Mouse (Mus musculus): ENCODE measurements at regions not wholly inside any gene's neighbourhood (a gene's known extent, or its start where the extent isn't known, plus 50 kb on each side); places are given as distances from the start of the nearest gene placed in this dataset.
"Not testable (repeated sequence)": the region's sequence is repeated elsewhere in the genome, so short reads cannot be mapped to it uniquely, and the experiment has no call there.

GRCm38 (mm10) chr5:97330074-97330473 lies 62.1 kb downstream of the Naa11 start:
- in situ Hi-C loops (cut with MboI, MseI): no loop called here

GRCm38 (mm10) chr5:97325831-97326230 lies 66.3 kb downstream of the Naa11 start:
- in situ Hi-C loops (cut with MboI, MseI): no loop called here

- in situ Hi-C loops (cut with MboI, MseI): no loop called here
Observed at GRCm38 (mm10) chr5:97323873-97324272, 68.3 kb downstream of the Naa11 start.

- in situ Hi-C loops (cut with MboI, MseI): no loop called here
Observed at GRCm38 (mm10) chr5:97319816-97320487, 72.2 kb downstream of the Naa11 start.

GRCm38 (mm10) chr5:97306902-97307301 lies 85.3 kb downstream of the Naa11 start:
- in situ Hi-C loops (cut with MboI, MseI): no loop called here

- in situ Hi-C loops (cut with MboI, MseI): no loop called here
Observed at GRCm38 (mm10) chr5:97304921-97305320, 87.3 kb downstream of the Naa11 start.

- in situ Hi-C loops (cut with MboI, MseI): no loop called here
Observed at GRCm38 (mm10) chr5:97301621-97302020, 90.6 kb downstream of the Naa11 start.

GRCm38 (mm10) chr5:97300861-97301260 lies 91.3 kb downstream of the Naa11 start:
- in situ Hi-C loops (cut with MboI, MseI): no loop called here

- in situ Hi-C loops (cut with MboI, MseI): no loop called here
Observed at GRCm38 (mm10) chr5:97300114-97300840, 91.9 kb downstream of the Naa11 start.

GRCm38 (mm10) chr5:97299631-97300030 lies 92.5 kb downstream of the Naa11 start:
- in situ Hi-C loops (cut with MboI, MseI): no loop called here

- in situ Hi-C loops (cut with MboI, MseI): no loop called here
Observed at GRCm38 (mm10) chr5:97296213-97296612, 96.0 kb downstream of the Naa11 start.

- in situ Hi-C loops (cut with MboI, MseI): no loop called here
Observed at GRCm38 (mm10) chr5:97290166-97290681, 102.0 kb downstream of the Naa11 start.

- in situ Hi-C loops (cut with MboI, MseI): no loop called here
Observed at GRCm38 (mm10) chr5:97289401-97290165, 102.6 kb downstream of the Naa11 start.

- in situ Hi-C loops (cut with MboI, MseI): no loop called here
Observed at GRCm38 (mm10) chr5:97279455-97279854, 112.7 kb downstream of the Naa11 start.

GRCm38 (mm10) chr5:97277795-97278572 lies 114.2 kb downstream of the Naa11 start:
- in situ Hi-C loops (cut with MboI, MseI): no loop called here

- in situ Hi-C loops (cut with MboI, MseI): no loop called here
Observed at GRCm38 (mm10) chr5:97276724-97277123, 115.5 kb downstream of the Naa11 start.

GRCm38 (mm10) chr5:97264666-97265065 lies 127.5 kb downstream of the Naa11 start:
- in situ Hi-C loops (cut with MboI, MseI): not testable (repeated sequence)

- in situ Hi-C loops (cut with MboI, MseI): no loop called here
Observed at GRCm38 (mm10) chr5:97257106-97257505, 135.1 kb downstream of the Naa11 start.

GRCm38 (mm10) chr5:97256445-97257060 lies 135.6 kb downstream of the Naa11 start:
- in situ Hi-C loops (cut with MboI, MseI): no loop called here

- in situ Hi-C loops (cut with MboI, MseI): no loop called here
Observed at GRCm38 (mm10) chr5:97236930-97237329, 125.5 kb upstream of the Paqr3 start.

- in situ Hi-C loops (cut with MboI, MseI): no loop called here
Observed at GRCm38 (mm10) chr5:97226425-97226824, 115.0 kb upstream of the Paqr3 start.

Measured in regulatory T cell (primary cell).